Mouse (Mus musculus) pancreas, adult 10 weeks (tissue): Measurements from ENCODE around the gene Anapc16. TPM values are rescaled to one million over a fixed set of nuclear protein-coding genes. Genes with fewer than 3 reads are reported as not detected.

Experiments
- polyA plus RNA-seq: library from polyadenylated mRNA; stranded (reverse); fragments of 350-450 nt; fragmentation: Illumina TruSeq; extraction: RNeasy Lipid Tissue Mini Kit (QIAGEN cat#74804); gene quantifications from one replicate; pipeline ENCODE4 v1.2.3, GENCODE M21; 2015; ENCODE audit warnings: low read depth, low replicate concordance; ENCODE audit not compliant: insufficient read depth

Gene Anapc16
- 13.8 TPM for polyA plus RNA-seq

GRCm38 (mm10) chr10:60002673-60003212 lies at the start of gene Anapc16, which contains the start of gene Ascc1:
Gene Anapc16, minus strand, starts transcription at chr10:60003135.
Gene Ascc1, plus strand, starts transcription at chr10:60002805.

GRCm38 (mm10) chr10:59951211-59952151 lies 51.5 kb downstream of the Anapc16 start, which contains the start of gene Ddit4:
Gene Ddit4, minus strand, starts transcription at chr10:59951834.

Other genes starting within 250 kb of the Anapc16 start
- gene Dnajb12, start 123.6 kb downstream of the Anapc16 start, polyA plus RNA-seq = 5.2 TPM
- gene Ddit4, start 51.3 kb downstream of the Anapc16 start, polyA plus RNA-seq = 12.7 TPM
- 5.5 TPM for gene Ascc1, start 330 bp downstream of the Anapc16 start, polyA plus RNA-seq
- 18.0 TPM for gene Spock2, start 103.1 kb upstream of the Anapc16 start, polyA plus RNA-seq
- gene Chst3, start 216.1 kb upstream of the Anapc16 start, polyA plus RNA-seq = 0.26 TPM